ENCODE assay signal across 16 mouse cellular contexts in genomic region chr3:129201156-129201555, GRCm38 (mm10). TPM values are rescaled to one million over a fixed set of nuclear protein-coding genes. Genes with fewer than 3 reads are reported as not detected.
A peak's percentile ranks its signal among the peaks of the same experiment; 100 is the strongest.
DNase-seq lines count a peak whose midpoint lies in the region; ATAC-seq lines count a peak whose summit lies in the region.
"Had no signal": no experiment of that assay in that cellular context is flagged by ENCODE, and none has a peak within 500 bp of the region (broad histone marks: within the 10 kb centered on the region; RNA-seq: fewer than 3 reads in every experiment).

No protein-coding gene starts in this region.

- no peak overlapping the region for H3K9ac ChIP-seq in forebrain, embryonic 14.5 days (ENCODE audit: low read length)
- H3K9ac ChIP-seq in forebrain, embryonic 13.5 days, result no peak overlapping the region
- no peak overlapping the region for H3K9ac ChIP-seq in neural tube, embryonic 15.5 days (replicated peaks)
- no peak overlapping the region for H3K9ac ChIP-seq in midbrain, embryonic 15.5 days
- H3K9ac ChIP-seq: hindbrain, embryonic 15.5 days had no signal

- no peak overlapping the region for H3K4me3 ChIP-seq in forebrain, embryonic 14.5 days (ENCODE audit: low read depth, low read length)
- H3K4me3 ChIP-seq in forebrain, embryonic 13.5 days, result no peak overlapping the region
- H3K4me3 ChIP-seq in neural tube, embryonic 15.5 days (replicated peaks), result no peak overlapping the region
- 0 out of 2 replicates have a peak overlapping the region, but pooled peaks have one; percentile 12 for H3K4me3 ChIP-seq in midbrain, embryonic 15.5 days
- H3K4me3 ChIP-seq: hindbrain, embryonic 15.5 days; megakaryocyte, embryonic 14.5 days had no signal

- no peak overlapping the region for H3K4me2 ChIP-seq in forebrain, embryonic 14.5 days (ENCODE audit: low read length)
- no peak overlapping the region for H3K4me2 ChIP-seq in forebrain, embryonic 13.5 days
- H3K4me2 ChIP-seq in neural tube, embryonic 15.5 days, result no peak overlapping the region
- H3K4me2 ChIP-seq in midbrain, embryonic 15.5 days, result no peak overlapping the region
- H3K4me2 ChIP-seq: hindbrain, embryonic 15.5 days had no signal

- peak; percentile 21 for DNase-seq in forebrain, embryonic 14.5 days (ENCODE audit: low spot score)
- peak; percentile 13 for DNase-seq in neural tube, embryonic 10.5 days (ENCODE audit: extremely low spot score, low spot score)
- DNase-seq in gonadal fat pad, adult 2 months (ENCODE audit: low read depth), result peak; percentile 6
- no peak for DNase-seq in layer of hippocampus, adult 9-11 months
- DNase-seq: cerebellum, postnatal 25 days; kidney, postnatal 14 days; left cerebral cortex, postnatal 4 days; right cerebral cortex, postnatal 14 days; thymus, postnatal 36 days had no signal

- ATAC-seq in forebrain, embryonic 14.5 days, result no peak
- no peak for ATAC-seq in forebrain, embryonic 13.5 days
- ATAC-seq in neural tube, embryonic 15.5 days (ENCODE audit: low FRiP score), result no peak
- ATAC-seq in midbrain, embryonic 15.5 days (replicated peaks), result no peak
- no peak for ATAC-seq in megakaryocyte progenitor cell, adult 5-6 weeks (replicated peaks; ENCODE audit: poor library complexity)

- no peak overlapping the region for H3K27ac ChIP-seq in forebrain, embryonic 14.5 days (ENCODE audit: low read depth, low read length)
- no peak overlapping the region for H3K27ac ChIP-seq in forebrain, embryonic 13.5 days
- no peak overlapping the region for H3K27ac ChIP-seq in neural tube, embryonic 15.5 days (replicated peaks)
- no peak overlapping the region for H3K27ac ChIP-seq in midbrain, embryonic 15.5 days
- H3K27ac ChIP-seq: hindbrain, embryonic 15.5 days had no signal

- peaks cover 84% of the 10 kb centered on the region for H3K27me3 ChIP-seq in forebrain, embryonic 14.5 days (replicated peaks; ENCODE audit: control insufficient read depth, insufficient read depth, low read length)
- H3K27me3 ChIP-seq in forebrain, embryonic 13.5 days, result peaks cover 96% of the 10 kb centered on the region
- peaks cover 86% of the 10 kb centered on the region for H3K27me3 ChIP-seq in neural tube, embryonic 15.5 days (replicated peaks)
- peaks cover 80% of the 10 kb centered on the region for H3K27me3 ChIP-seq in midbrain, embryonic 15.5 days (replicated peaks)

- peaks cover 9% of the 10 kb centered on the region for H3K4me1 ChIP-seq in forebrain, embryonic 14.5 days (ENCODE audit: control insufficient read depth, insufficient read depth, low read length)
- peaks cover 32% of the 10 kb centered on the region for H3K4me1 ChIP-seq in forebrain, embryonic 13.5 days
- peaks cover 33% of the 10 kb centered on the region for H3K4me1 ChIP-seq in neural tube, embryonic 15.5 days
- peaks cover 24% of the 10 kb centered on the region for H3K4me1 ChIP-seq in midbrain, embryonic 15.5 days

- H3K36me3 ChIP-seq in forebrain, embryonic 14.5 days (ENCODE audit: control insufficient read depth, insufficient read depth, low read length), result no peaks in the 10 kb centered on the region
- no peaks in the 10 kb centered on the region for H3K36me3 ChIP-seq in forebrain, embryonic 13.5 days (ENCODE audit: poor library complexity, severe bottlenecking)
- no peaks in the 10 kb centered on the region for H3K36me3 ChIP-seq in neural tube, embryonic 15.5 days
- H3K36me3 ChIP-seq in midbrain, embryonic 15.5 days (replicated peaks), result no peaks in the 10 kb centered on the region
- H3K36me3 ChIP-seq: hindbrain, embryonic 15.5 days had no signal

- 0% methylated on average over 3 of the region's 3 CpGs for WGBS in forebrain, embryonic 14.5 days
- WGBS in forebrain, embryonic 13.5 days, result under 1% methylated on average over 3 of the region's 3 CpGs
- 2% methylated on average over 3 of the region's 3 CpGs for WGBS in neural tube, embryonic 15.5 days
- 5% methylated on average over 3 of the region's 3 CpGs for WGBS in midbrain, embryonic 15.5 days

- H3K9me3 ChIP-seq in forebrain, embryonic 14.5 days (replicated peaks; ENCODE audit: control insufficient read depth, low read length), result no peaks in the 10 kb centered on the region
- no peaks in the 10 kb centered on the region for H3K9me3 ChIP-seq in forebrain, embryonic 13.5 days (replicated peaks)
- no peaks in the 10 kb centered on the region for H3K9me3 ChIP-seq in neural tube, embryonic 15.5 days (replicated peaks)
- H3K9me3 ChIP-seq in midbrain, embryonic 15.5 days, result no peaks in the 10 kb centered on the region
- H3K9me3 ChIP-seq: hindbrain, embryonic 15.5 days had no signal

RNA-seq across cellular contexts. Expression of gene Pitx2, which starts 1.5 kb away (rescaled TPM):
- 9.3 and 13.7 TPM in 2 replicates for polyA plus RNA-seq in forebrain, embryonic 14.5 days (2014; fragmentation: Nextera tagmentation; extraction: Ambion mirVana)
- 7.2 and 22.8 TPM in 2 replicates for polyA plus RNA-seq in forebrain, embryonic 13.5 days (2015; fragmentation: Nextera tagmentation; extraction: Ambion mirVana)
- polyA plus RNA-seq in neural tube, embryonic 15.5 days (2015; fragmentation: Nextera tagmentation; extraction: Ambion mirVana), result 5.1 and 5.2 TPM in 2 replicates
- 0.28 and 1.5 TPM in 2 replicates for polyA plus RNA-seq in gonadal fat pad, adult 2 months (2012; rRNA removed)
- 41.0 and 60.5 TPM in 2 replicates for polyA plus RNA-seq in midbrain, embryonic 15.5 days (2015; fragmentation: Nextera tagmentation; extraction: Ambion mirVana)
- total RNA-seq in megakaryocyte progenitor cell, adult 5-6 weeks (2015), result 0.30 TPM in 1 of 2 replicates, not detected in the other
- not detected in 2 replicates for total RNA-seq in megakaryocyte progenitor cell, adult 5-6 weeks (2017)
- total RNA-seq: layer of hippocampus, postnatal 25 days; left cerebral cortex, postnatal 4 days had no signal
